Mouse (Mus musculus): ENCODE results near the gene Zfp334. TPM values are rescaled to one million over a fixed set of nuclear protein-coding genes. Genes with fewer than 3 reads are reported as not detected.

Zfp334 gene
- polyA plus RNA-seq, 1 experiment, result not detected

DNA sequence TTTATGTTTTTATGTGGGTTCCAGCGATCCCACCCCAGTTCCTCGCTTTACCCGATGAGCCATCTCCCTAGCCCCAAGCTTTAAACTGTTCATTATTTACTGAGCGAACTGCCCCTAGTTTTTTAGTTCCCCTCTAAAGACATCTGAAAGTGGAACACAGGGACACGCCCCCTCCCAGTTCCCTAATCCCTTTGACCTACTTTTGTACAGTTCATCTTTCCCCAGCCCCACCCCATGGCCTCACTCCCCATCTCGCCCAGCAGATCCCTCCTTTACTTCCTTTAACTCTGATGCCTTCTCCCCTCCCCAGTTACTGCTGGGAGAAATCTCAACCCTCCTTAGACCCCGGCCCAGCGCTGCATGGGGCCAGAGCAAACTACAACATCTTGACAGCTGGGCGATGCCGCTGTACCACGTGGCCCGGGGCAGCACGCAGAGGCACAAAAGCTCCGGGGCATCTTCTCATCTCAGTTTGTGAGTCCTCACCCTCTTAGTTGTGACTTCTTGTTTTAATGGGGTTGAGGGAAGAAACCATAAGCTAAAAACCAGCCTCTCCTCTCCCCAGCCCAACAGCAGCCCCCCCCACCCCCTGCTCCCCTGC lies 55.3 kb downstream of the Zfp334 start:
- Histone ChIP-seq H3K4me3 (ENCODE audit: insufficient read depth, low read depth, low read length) (no peak overlapping the region), H3K27ac (ENCODE audit: insufficient read depth, low read depth, low read length) (no peak overlapping the region), H3K4me1 (ENCODE audit: control insufficient read depth, insufficient read depth, low read length) (peaks cover 30% of the 10 kb centered on the region)
- TF ChIP-seq POLR2A (IDR thresholded peaks at IDR 0.05; ENCODE audit: insufficient read depth, low read depth, low read length) (no peak), CTCF (IDR thresholded peaks at IDR 0.05; ENCODE audit: insufficient read depth, low read depth, low read length) (no peak)
- 35% methylated on average over 14 of the region's 14 CpGs for WGBS

GRCm38 (mm10) chr2:165329703-165330102 lies 58.4 kb downstream of the Zfp334 start:
- TF ChIP-seq POLR2A (IDR thresholded peaks at IDR 0.05; ENCODE audit: insufficient read depth, low read depth, low read length) (no peak), CTCF (IDR thresholded peaks at IDR 0.05; ENCODE audit: insufficient read depth, low read depth, low read length) (no peak)
- Histone ChIP-seq H3K27ac (ENCODE audit: insufficient read depth, low read depth, low read length) (no peak overlapping the region), H3K4me3 (ENCODE audit: insufficient read depth, low read depth, low read length) (no peak overlapping the region), H3K4me1 (ENCODE audit: control insufficient read depth, insufficient read depth, low read length) (peaks cover 30% of the 10 kb centered on the region)
- WGBS, result 56% methylated on average over 3 of the region's 3 CpGs

GRCm38 (mm10) chr2:165328746-165329145 lies 59.3 kb downstream of the Zfp334 start:
- 79% methylated on average over 5 of the region's 5 CpGs for WGBS
- H3K4me3 ChIP-seq (ENCODE audit: insufficient read depth, low read depth, low read length), result no peak overlapping the region
- H3K4me1 ChIP-seq (ENCODE audit: control insufficient read depth, insufficient read depth, low read length), result peaks cover 39% of the 10 kb centered on the region
- peak overlapping the region; percentile 88; the same call in 1 of the 2 replicates for H3K27ac ChIP-seq (ENCODE audit: insufficient read depth, low read depth, low read length)
- TF ChIP-seq POLR2A (IDR thresholded peaks at IDR 0.05; ENCODE audit: insufficient read depth, low read depth, low read length), result no peak
- no peak for TF ChIP-seq CTCF (IDR thresholded peaks at IDR 0.05; ENCODE audit: insufficient read depth, low read depth, low read length)

DNA sequence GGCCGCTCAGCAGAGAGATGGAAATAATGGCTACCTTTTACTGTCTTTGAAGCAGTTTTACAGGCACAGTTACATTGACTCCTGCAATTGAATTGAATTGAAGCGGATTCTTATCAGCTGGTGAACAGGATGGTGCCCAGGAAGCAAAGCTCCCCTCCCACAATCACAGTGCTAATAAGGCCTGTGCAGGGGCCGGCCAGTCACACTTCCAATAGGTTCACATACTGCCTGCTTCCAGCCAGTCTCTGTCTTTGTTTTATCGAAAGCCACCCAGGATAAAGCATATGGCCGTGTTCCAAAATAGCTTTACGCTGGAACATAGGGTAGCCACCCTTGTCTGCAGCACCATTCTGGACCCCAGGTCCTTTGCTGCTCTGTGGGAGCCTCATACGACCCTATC lies 60.7 kb downstream of the Zfp334 start:
- H3K4me3 ChIP-seq (ENCODE audit: insufficient read depth, low read depth, low read length), result no peak overlapping the region
- peak overlapping the region; percentile 88 for H3K27ac ChIP-seq (ENCODE audit: insufficient read depth, low read depth, low read length)
- H3K4me1 ChIP-seq (ENCODE audit: control insufficient read depth, insufficient read depth, low read length), result peaks cover 43% of the 10 kb centered on the region
- WGBS, result 21% methylated on average over 7 of the region's 7 CpGs
- TF ChIP-seq POLR2A (IDR thresholded peaks at IDR 0.05; ENCODE audit: insufficient read depth, low read depth, low read length), result no peak
- TF ChIP-seq CTCF (IDR thresholded peaks at IDR 0.05; ENCODE audit: insufficient read depth, low read depth, low read length), result no peak

DNA sequence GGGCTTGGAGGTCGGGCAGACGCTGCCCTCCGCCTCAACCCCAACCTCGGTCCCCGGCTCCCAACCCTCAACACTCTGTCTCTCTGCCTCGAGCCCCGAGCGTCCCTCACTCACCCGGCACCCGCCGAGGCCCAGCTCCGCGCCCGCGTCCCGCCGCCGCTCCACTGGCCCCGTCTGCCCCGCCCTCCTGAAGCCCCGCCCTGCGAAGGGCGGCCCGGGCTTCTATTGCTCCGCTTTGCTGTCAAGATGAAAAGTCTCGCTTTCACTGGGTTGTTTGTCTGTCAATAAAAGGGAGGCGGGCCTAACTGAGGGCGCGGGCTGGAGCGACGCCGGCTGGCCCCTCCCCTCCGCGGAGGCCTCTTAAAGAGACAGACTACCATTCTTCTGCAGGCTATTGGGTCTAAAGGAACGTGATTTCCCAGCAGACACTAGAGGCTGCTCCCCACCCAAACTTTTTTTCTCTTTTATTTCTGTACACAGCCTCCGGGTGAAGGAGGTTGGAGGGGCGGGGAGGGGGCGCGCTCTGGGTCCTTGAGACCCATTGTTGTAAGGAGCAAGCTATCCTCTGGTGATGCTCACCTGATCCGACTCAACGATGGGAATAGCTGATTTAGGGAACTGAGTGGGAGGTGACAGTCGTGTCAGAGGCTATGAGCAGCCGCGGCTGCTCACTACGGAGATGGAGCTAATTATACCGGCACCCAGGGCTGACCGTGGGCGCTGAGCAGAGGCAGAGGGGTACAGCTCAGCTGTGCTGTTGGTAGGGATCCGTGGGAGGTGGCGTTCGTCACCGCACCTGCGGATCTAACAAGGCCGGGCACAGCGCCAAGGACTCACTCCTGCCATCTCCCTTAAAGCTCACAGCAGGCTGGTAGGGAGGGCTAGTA lies 61.5 kb downstream of the Zfp334 start, which contains the start of gene Elmo2:
TSS of gene Elmo2 (minus strand) at position 176 of the 887 bp plus-strand sequence.
- Histone ChIP-seq H3K4me1 (ENCODE audit: control insufficient read depth, insufficient read depth, low read length) (peaks cover 50% of the 10 kb centered on the region), H3K4me3 (ENCODE audit: insufficient read depth, low read depth, low read length) (peak within 1 kb of the TSS; percentile 68), H3K27ac (ENCODE audit: insufficient read depth, low read depth, low read length) (peak within 1 kb of the TSS; percentile 88)
- WGBS, result under 1% methylated on average over 55 of the region's 55 CpGs
- TF ChIP-seq CTCF (IDR thresholded peaks at IDR 0.05; ENCODE audit: insufficient read depth, low read depth, low read length) (no peak), POLR2A (IDR thresholded peaks at IDR 0.05; ENCODE audit: insufficient read depth, low read depth, low read length) (peak; percentile 60)

- TF ChIP-seq CTCF (IDR thresholded peaks at IDR 0.05; ENCODE audit: insufficient read depth, low read depth, low read length) (no peak), POLR2A (IDR thresholded peaks at IDR 0.05; ENCODE audit: insufficient read depth, low read depth, low read length) (no peak)
- Histone ChIP-seq H3K4me3 (ENCODE audit: insufficient read depth, low read depth, low read length) (peak overlapping the region; percentile 68), H3K4me1 (ENCODE audit: control insufficient read depth, insufficient read depth, low read length) (peaks cover 57% of the 10 kb centered on the region), H3K27ac (ENCODE audit: insufficient read depth, low read depth, low read length) (peak overlapping the region; percentile 43)
- 1% methylated on average over 30 of the region's 30 CpGs for WGBS
These were observed 62.3 kb downstream of the Zfp334 start for GRCm38 (mm10) chr2:165325521-165326303.

Other genes starting within 250 kb of the Zfp334 start
- not detected in 2 replicates for gene Cdh22, start 153.4 kb downstream of the Zfp334 start, polyA plus RNA-seq (2012; ENCODE audit: insufficient read depth, insufficient read length, low replicate concordance, missing spikeins)
- not detected in 2 replicates for gene Slc35c2, start 100.4 kb downstream of the Zfp334 start, polyA plus RNA-seq (2012; ENCODE audit: insufficient read depth, insufficient read length, low replicate concordance, missing spikeins)
- 231 TPM in 1 of 2 replicates, not detected in the other for gene Elmo2, start 61.8 kb downstream of the Zfp334 start, polyA plus RNA-seq (2012; ENCODE audit: insufficient read depth, insufficient read length, low replicate concordance, missing spikeins)
- gene Zfp663, start 19.5 kb downstream of the Zfp334 start, polyA plus RNA-seq (2012; ENCODE audit: insufficient read depth, insufficient read length, low replicate concordance, missing spikeins), result not detected in 2 replicates
- gene Ocstamp, start 12.1 kb upstream of the Zfp334 start, polyA plus RNA-seq (2012; ENCODE audit: insufficient read depth, insufficient read length, low replicate concordance, missing spikeins), result not detected in 2 replicates
- gene Slc13a3, start 85.0 kb upstream of the Zfp334 start, polyA plus RNA-seq (2012; ENCODE audit: insufficient read depth, insufficient read length, low replicate concordance, missing spikeins), result not detected in 2 replicates
- not detected in 2 replicates for gene Trp53rka, start 105.1 kb upstream of the Zfp334 start, polyA plus RNA-seq (2012; ENCODE audit: insufficient read depth, insufficient read length, low replicate concordance, missing spikeins)
- not detected in 2 replicates for gene Slc2a10, start 115.5 kb upstream of the Zfp334 start, polyA plus RNA-seq (2012; ENCODE audit: insufficient read depth, insufficient read length, low replicate concordance, missing spikeins)
- 352 TPM in 1 of 2 replicates, not detected in the other for gene Eya2, start 206.8 kb upstream of the Zfp334 start, polyA plus RNA-seq (2012; ENCODE audit: insufficient read depth, insufficient read length, low replicate concordance, missing spikeins)

All from olfactory bulb, adult 2 months (tissue).